Mouse (Mus musculus) small intestine, adult 2 months (tissue): ENCODE measurements around the gene Lrrc8d.

Experiments used
- CTCF ChIP-seq: fragments of 200-500 bp; IDR thresholded peaks from 2 replicates; pipeline ENCODE4 v1.5.1; 2012; ENCODE audit warnings: low read depth, mild to moderate bottlenecking, control low read depth, inconsistent platforms, low read length, moderate library complexity, mixed read lengths; ENCODE audit not compliant: insufficient replicate concordance, insufficient read length; ENCODE audit errors: extremely low read depth
- POLR2A ChIP-seq: fragments of 200-500 bp; IDR thresholded peaks from 2 replicates; pipeline ENCODE4 v1.6.1; 2012; ENCODE audit warnings: low read depth, mild to moderate bottlenecking, control low read depth, inconsistent platforms, low read length, moderate library complexity

DNA sequence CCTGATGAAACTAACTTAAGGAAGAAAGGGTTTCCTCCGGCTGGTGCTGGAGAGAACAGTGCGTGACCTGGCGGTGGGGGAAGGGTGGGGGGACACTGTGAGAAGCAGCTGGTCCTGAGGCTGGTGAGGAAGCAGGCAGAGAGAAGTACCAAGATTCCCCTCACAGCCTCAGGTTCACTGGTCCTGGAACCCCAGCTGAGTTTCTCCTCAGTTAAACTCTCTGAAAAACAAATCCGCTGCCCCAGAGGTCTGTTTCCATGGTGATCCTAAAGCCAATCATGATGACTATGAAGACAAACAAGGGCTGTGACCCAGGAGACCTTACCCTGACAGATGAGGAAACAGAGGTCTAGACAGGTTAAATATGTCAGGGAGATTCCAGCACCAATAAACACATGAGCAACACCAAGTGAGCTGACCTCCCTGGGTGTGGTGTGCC lies 15.8 kb upstream of the Lrrc8d start:
- TF ChIP-seq CTCF (no peak), POLR2A (no peak)
